Mouse (Mus musculus): Measurements from ENCODE around the gene March4. TPM values are rescaled to one million over a fixed set of nuclear protein-coding genes. Genes with fewer than 3 reads are reported as not detected.

The March4 gene
- polyA plus RNA-seq, 1 experiment from 2014 or later, result 9.4 TPM

DNA sequence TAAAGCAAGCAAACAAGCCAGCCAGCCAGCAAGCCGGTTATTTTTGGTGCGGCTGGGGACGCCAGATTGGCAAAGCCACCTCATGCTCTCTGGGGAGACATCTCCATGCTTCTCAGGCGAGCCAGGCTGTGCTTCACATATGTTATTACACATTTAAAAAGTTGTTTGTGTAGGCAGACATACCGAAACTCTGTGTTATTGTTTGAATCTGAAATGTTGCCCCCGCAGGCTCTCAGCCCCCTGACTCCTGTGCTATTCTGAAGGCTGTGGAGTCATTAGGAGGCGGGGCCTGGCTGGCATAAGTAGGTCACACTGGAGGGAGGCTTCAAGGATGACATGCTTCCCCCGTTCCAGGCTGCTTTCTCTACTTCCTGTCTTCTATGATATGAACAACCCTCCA is 97.6 kb downstream of the March4 start:
- no peak overlapping the region for H3K27ac ChIP-seq (ENCODE audit: low read depth, low read length)
- no peaks in the 10 kb centered on the region for H3K4me1 ChIP-seq (ENCODE audit: control insufficient read depth, insufficient read depth, low read depth, low read length)
- ATAC-seq, result peak; percentile 51; the same call in 1 of the 2 replicates
- H3K27me3 ChIP-seq (replicated peaks; ENCODE audit: control insufficient read depth, insufficient read depth, low read length), result no peaks in the 10 kb centered on the region
- no peak overlapping the region for H3K4me2 ChIP-seq (ENCODE audit: low read length)
- no peaks in the 10 kb centered on the region for H3K9me3 ChIP-seq (ENCODE audit: control insufficient read depth, low read length)
- no peak overlapping the region for H3K4me3 ChIP-seq (ENCODE audit: low read length)
- no peaks in the 10 kb centered on the region for H3K36me3 ChIP-seq (ENCODE audit: control insufficient read depth, insufficient read depth, low read length)
- 54% methylated on average over 8 of the region's 8 CpGs for WGBS
- H3K9ac ChIP-seq (ENCODE audit: low read depth, low read length), result no peak overlapping the region

DNA sequence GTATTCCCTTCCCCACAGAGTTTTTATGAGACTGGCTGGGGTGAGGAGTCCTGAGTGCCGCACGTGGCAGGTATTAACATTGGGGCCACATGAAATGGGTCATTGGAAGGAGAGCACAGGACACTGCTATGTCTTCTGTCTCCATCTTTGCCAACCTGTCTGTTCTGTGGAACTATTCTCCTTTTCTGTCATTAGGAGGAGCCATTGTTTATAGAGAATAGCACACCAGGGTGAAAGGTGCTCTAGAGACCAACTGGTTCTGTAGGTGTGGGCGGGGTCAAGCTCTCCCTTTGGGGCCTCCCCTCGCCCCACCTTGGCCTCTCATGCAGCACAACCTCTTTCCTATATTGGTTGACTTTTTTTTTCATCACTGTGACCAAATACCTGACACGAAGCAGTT is 99.8 kb downstream of the March4 start:
- no peak overlapping the region for H3K4me2 ChIP-seq (ENCODE audit: low read length)
- H3K36me3 ChIP-seq (ENCODE audit: control insufficient read depth, insufficient read depth, low read length), result no peaks in the 10 kb centered on the region
- no peak overlapping the region for H3K4me3 ChIP-seq (ENCODE audit: low read length)
- H3K27me3 ChIP-seq (replicated peaks; ENCODE audit: control insufficient read depth, insufficient read depth, low read length), result no peaks in the 10 kb centered on the region
- H3K9ac ChIP-seq (ENCODE audit: low read depth, low read length), result no peak overlapping the region
- 85% methylated on average over 5 of the region's 5 CpGs for WGBS
- H3K9me3 ChIP-seq (ENCODE audit: control insufficient read depth, low read length), result no peaks in the 10 kb centered on the region
- H3K4me1 ChIP-seq (ENCODE audit: control insufficient read depth, insufficient read depth, low read depth, low read length), result no peaks in the 10 kb centered on the region
- no peak for ATAC-seq
- H3K27ac ChIP-seq (ENCODE audit: low read depth, low read length), result no peak overlapping the region

DNA sequence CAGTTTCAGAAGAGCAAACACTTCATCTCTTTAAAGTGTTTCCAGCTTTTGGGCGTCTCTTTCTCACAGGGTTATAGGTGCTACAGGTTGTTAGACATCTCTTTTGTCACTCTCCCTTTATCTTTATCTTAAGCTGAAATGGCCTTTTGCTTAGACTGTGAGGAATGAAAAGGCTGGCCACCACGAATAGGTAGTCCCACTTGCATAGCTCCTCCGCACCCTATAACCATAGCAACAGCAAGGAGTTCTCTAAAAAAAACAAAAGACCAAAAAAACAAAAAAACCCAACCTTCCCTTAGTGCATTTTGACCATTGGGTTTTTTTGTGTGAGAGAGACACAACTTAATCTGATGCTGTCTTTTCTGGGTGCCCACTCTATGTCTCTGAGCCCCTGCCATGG is 102.2 kb downstream of the March4 start:
- 47% methylated on average over 3 of the region's 3 CpGs for WGBS
- H3K36me3 ChIP-seq (ENCODE audit: control insufficient read depth, insufficient read depth, low read length), result no peaks in the 10 kb centered on the region

DNA sequence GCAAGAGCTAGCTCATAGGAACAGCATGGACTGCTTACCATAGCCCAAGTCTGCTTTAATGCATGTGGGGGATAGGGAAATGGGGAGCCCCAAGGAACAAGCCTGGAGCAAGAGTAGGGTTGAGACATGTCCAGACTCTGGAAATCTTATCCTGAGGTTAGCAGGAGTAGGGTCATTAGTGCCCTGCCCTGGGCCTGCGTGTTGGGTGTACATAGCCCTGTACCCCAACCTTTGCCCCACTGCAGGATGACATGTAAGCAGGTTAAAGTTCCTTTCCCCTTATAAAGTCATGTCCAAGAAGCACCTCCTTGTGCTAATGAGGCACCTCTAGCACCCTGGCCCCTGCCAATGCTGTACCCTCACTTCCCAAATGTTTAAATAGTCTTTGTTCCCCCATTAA is 104.2 kb downstream of the March4 start:
- Histone ChIP-seq H3K4me3 (ENCODE audit: low read length) (no peak overlapping the region), H3K4me1 (ENCODE audit: control insufficient read depth, insufficient read depth, low read depth, low read length) (no peaks in the 10 kb centered on the region), H3K9ac (ENCODE audit: low read depth, low read length) (no peak overlapping the region), H3K36me3 (ENCODE audit: control insufficient read depth, insufficient read depth, low read length) (peaks cover 6% of the 10 kb centered on the region; the same call in 1 of the 2 replicates), H3K27me3 (replicated peaks; ENCODE audit: control insufficient read depth, insufficient read depth, low read length) (no peaks in the 10 kb centered on the region), H3K9me3 (ENCODE audit: control insufficient read depth, low read length) (no peaks in the 10 kb centered on the region), H3K4me2 (ENCODE audit: low read length) (no peak overlapping the region), H3K27ac (ENCODE audit: low read depth, low read length) (no peak overlapping the region)
- WGBS, result 100% methylated on average over 1 of the region's 1 CpGs
- no peak for ATAC-seq

More for the DNA sequence above, 102.2 kb downstream of the March4 start:
- no peak overlapping the region for H3K9ac ChIP-seq (ENCODE audit: low read depth, low read length)
- no peaks in the 10 kb centered on the region for H3K9me3 ChIP-seq (ENCODE audit: control insufficient read depth, low read length)
- no peak for ATAC-seq
- no peaks in the 10 kb centered on the region for H3K4me1 ChIP-seq (ENCODE audit: control insufficient read depth, insufficient read depth, low read depth, low read length)
- H3K27me3 ChIP-seq (replicated peaks; ENCODE audit: control insufficient read depth, insufficient read depth, low read length), result no peaks in the 10 kb centered on the region
- H3K27ac ChIP-seq (ENCODE audit: low read depth, low read length), result no peak overlapping the region
- H3K4me3 ChIP-seq (ENCODE audit: low read length), result no peak overlapping the region
- no peak overlapping the region for H3K4me2 ChIP-seq (ENCODE audit: low read length)

DNA sequence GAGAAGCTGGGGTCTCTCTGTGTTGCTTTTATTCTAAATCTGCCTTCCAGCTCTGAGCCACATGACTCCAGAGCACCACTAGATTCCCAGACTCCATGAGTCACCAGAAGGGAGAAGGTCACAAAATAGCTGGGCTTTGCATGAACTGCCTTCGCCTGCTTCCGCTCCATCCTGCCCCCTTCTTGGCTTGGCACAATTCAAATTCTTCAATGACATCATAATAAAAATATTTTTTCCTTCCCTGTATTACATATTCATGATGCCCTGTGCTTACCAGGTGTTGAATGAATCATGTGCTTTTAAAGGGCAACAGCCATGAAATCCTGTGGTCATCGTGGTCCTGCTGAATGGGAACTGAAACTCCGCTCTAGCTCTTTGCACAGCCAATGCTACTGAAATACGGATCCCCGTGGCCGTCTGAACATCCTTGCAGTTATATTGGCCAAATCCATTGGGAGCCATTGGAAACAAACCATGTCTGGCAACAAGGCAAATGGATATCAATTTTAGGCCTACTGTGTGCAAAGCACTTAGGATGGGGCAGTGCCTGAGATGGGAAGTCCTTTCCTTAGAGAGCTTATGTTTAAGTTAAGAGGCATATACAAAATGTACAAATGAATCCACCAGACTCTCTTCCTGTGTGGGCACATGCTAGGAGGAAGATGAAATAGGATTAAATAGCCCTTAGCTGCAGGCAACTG is 107.5 kb downstream of the March4 start:
- H3K9ac ChIP-seq (ENCODE audit: low read depth, low read length), result no peak overlapping the region
- no peak overlapping the region for H3K27ac ChIP-seq (ENCODE audit: low read depth, low read length)
- no peak overlapping the region for H3K4me2 ChIP-seq (ENCODE audit: low read length)
- H3K27me3 ChIP-seq (replicated peaks; ENCODE audit: control insufficient read depth, insufficient read depth, low read length), result no peaks in the 10 kb centered on the region
- H3K9me3 ChIP-seq (ENCODE audit: control insufficient read depth, low read length), result no peaks in the 10 kb centered on the region
- no peaks in the 10 kb centered on the region for H3K4me1 ChIP-seq (ENCODE audit: control insufficient read depth, insufficient read depth, low read depth, low read length)
- peaks cover 6% of the 10 kb centered on the region; the same call in 1 of the 2 replicates for H3K36me3 ChIP-seq (ENCODE audit: control insufficient read depth, insufficient read depth, low read length)
- 96% methylated on average over 7 of the region's 7 CpGs for WGBS
- ATAC-seq, result no peak
- H3K4me3 ChIP-seq (ENCODE audit: low read length), result no peak overlapping the region

DNA sequence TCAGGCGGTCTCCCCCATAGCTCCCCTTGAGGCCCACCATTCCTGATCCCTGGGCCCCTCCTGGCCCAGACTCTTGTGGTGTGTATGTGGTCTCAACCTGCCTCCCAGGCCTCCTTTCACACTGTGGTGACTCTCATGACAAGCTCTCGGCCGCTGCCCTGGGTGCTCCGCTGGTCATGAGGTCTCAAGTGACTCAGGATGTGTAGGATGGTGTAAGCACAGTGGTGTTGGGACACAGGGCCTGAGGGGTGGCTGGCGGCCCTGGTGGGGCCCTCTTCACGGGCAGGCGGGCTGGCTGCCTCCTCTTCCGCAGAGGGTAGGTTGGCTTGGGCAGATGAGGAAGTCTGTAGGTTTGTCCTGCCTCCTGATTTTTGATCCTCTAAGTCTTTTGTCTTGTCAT is 108.2 kb downstream of the March4 start:
- H3K4me3 ChIP-seq (ENCODE audit: low read length), result no peak overlapping the region
- no peak overlapping the region for H3K27ac ChIP-seq (ENCODE audit: low read depth, low read length)
- no peak overlapping the region for H3K4me2 ChIP-seq (ENCODE audit: low read length)
- H3K4me1 ChIP-seq (ENCODE audit: control insufficient read depth, insufficient read depth, low read depth, low read length), result no peaks in the 10 kb centered on the region
- H3K9me3 ChIP-seq (ENCODE audit: control insufficient read depth, low read length), result no peaks in the 10 kb centered on the region
- no peaks in the 10 kb centered on the region for H3K27me3 ChIP-seq (replicated peaks; ENCODE audit: control insufficient read depth, insufficient read depth, low read length)
- no peak for ATAC-seq
- no peak overlapping the region for H3K9ac ChIP-seq (ENCODE audit: low read depth, low read length)
- H3K36me3 ChIP-seq (ENCODE audit: control insufficient read depth, insufficient read depth, low read length), result peaks cover 6% of the 10 kb centered on the region; the same call in 1 of the 2 replicates
- 93% methylated on average over 8 of the region's 8 CpGs for WGBS

DNA sequence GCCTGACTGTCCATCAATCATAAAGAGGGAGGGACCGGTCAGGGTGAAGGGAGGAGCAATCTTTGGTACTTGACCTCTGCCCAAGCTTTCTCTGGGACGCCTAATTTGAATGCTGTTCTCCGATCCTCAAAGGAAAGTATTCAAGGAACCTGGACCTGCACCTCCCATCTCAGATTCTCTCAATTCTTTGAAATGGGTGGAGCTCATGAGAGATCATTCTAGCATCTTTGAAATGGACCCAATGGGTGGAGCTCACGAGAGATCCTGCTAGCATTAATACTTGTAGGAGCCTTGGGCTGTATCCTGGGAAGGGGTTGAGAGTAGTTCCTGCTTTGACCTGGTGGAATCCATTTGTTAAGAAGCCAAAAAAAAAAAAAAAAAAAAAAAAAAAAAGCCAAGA is 110.3 kb downstream of the March4 start:
- Histone ChIP-seq H3K9me3 (ENCODE audit: control insufficient read depth, low read length) (no peaks in the 10 kb centered on the region), H3K27me3 (replicated peaks; ENCODE audit: control insufficient read depth, insufficient read depth, low read length) (no peaks in the 10 kb centered on the region), H3K27ac (ENCODE audit: low read depth, low read length) (no peak overlapping the region), H3K36me3 (ENCODE audit: control insufficient read depth, insufficient read depth, low read length) (peaks cover 6% of the 10 kb centered on the region; the same call in 1 of the 2 replicates), H3K4me1 (ENCODE audit: control insufficient read depth, insufficient read depth, low read depth, low read length) (no peaks in the 10 kb centered on the region), H3K4me3 (ENCODE audit: low read length) (no peak overlapping the region), H3K4me2 (ENCODE audit: low read length) (no peak overlapping the region), H3K9ac (ENCODE audit: low read depth, low read length) (no peak overlapping the region)
- no peak for ATAC-seq
- WGBS, result 84% methylated on average over 4 of the region's 4 CpGs

DNA sequence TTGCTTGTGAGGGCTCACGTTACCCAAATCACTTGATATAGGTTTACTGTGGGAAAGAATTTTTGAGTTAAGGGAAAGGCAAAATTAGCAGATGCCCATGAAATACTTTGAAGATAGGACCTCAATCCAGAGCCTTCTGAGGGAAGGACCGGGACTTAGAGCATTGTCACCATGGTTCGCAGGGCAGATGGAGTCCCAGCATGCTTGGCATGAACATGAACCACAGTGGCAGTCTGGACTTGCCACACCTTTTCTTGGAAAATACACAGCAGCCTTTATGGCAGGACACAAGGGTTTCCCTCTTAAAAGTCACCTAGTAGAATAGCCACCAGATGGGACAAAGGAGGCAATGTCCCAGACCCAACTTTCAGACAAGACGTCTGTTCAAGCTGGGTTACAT is 114.6 kb downstream of the March4 start:
- peaks cover 5% of the 10 kb centered on the region; the same call in 1 of the 2 replicates for H3K4me1 ChIP-seq (ENCODE audit: control insufficient read depth, insufficient read depth, low read depth, low read length)
- no peak overlapping the region for H3K27ac ChIP-seq (ENCODE audit: low read depth, low read length)
- no peak overlapping the region for H3K4me2 ChIP-seq (ENCODE audit: low read length)
- no peaks in the 10 kb centered on the region for H3K36me3 ChIP-seq (ENCODE audit: control insufficient read depth, insufficient read depth, low read length)
- H3K4me3 ChIP-seq (ENCODE audit: low read length), result no peak overlapping the region
- no peaks in the 10 kb centered on the region for H3K9me3 ChIP-seq (ENCODE audit: control insufficient read depth, low read length)
- no peak overlapping the region for H3K9ac ChIP-seq (ENCODE audit: low read depth, low read length)
- WGBS, result 88% methylated on average over 4 of the region's 4 CpGs
- no peaks in the 10 kb centered on the region for H3K27me3 ChIP-seq (replicated peaks; ENCODE audit: control insufficient read depth, insufficient read depth, low read length)
- no peak for ATAC-seq

DNA sequence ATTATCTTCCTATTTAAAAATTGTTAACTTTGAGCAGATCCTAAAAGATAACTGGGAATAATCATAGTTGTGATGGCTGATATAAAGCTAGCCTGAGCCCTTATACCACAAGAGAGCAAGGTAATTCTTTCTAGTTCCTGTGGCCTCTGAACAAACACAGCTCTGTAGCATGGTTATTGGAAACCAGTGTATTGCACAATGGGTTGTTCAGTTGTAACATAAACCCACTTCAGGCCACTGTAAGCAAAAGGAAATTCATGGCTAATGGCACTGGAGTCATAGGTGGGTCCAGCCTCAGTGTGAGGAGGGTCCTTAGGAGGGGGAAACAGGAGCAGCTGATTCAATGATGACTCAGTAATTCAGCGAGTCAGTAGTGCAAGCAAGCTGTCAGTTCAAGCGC is 116.5 kb downstream of the March4 start:
- 45% methylated on average over 2 of the region's 2 CpGs for WGBS
- ATAC-seq, result no peak
- Histone ChIP-seq H3K4me2 (ENCODE audit: low read length) (no peak overlapping the region), H3K36me3 (ENCODE audit: control insufficient read depth, insufficient read depth, low read length) (no peaks in the 10 kb centered on the region), H3K27ac (ENCODE audit: low read depth, low read length) (no peak overlapping the region), H3K4me1 (ENCODE audit: control insufficient read depth, insufficient read depth, low read depth, low read length) (peaks cover 5% of the 10 kb centered on the region; the same call in 1 of the 2 replicates), H3K27me3 (replicated peaks; ENCODE audit: control insufficient read depth, insufficient read depth, low read length) (no peaks in the 10 kb centered on the region), H3K9ac (ENCODE audit: low read depth, low read length) (no peak overlapping the region), H3K9me3 (ENCODE audit: control insufficient read depth, low read length) (no peaks in the 10 kb centered on the region), H3K4me3 (ENCODE audit: low read length) (no peak overlapping the region)

Measured in hindbrain, embryonic 16.5 days (tissue).